Mouse (Mus musculus) cerebellum, adult 9-10 months (tissue): ENCODE measurements around the gene Zfp276.
A peak's percentile ranks its signal among the peaks of the same experiment; 100 is the strongest.
"Not testable (repeated sequence)": the region's sequence is repeated elsewhere in the genome, so short reads cannot be mapped to it uniquely, and the experiment has no call there.

Source experiments
- DNase-seq: peaks from one replicate; pipeline ENCODE4 v3.0.0; 2022

The Zfp276 gene

DNA sequence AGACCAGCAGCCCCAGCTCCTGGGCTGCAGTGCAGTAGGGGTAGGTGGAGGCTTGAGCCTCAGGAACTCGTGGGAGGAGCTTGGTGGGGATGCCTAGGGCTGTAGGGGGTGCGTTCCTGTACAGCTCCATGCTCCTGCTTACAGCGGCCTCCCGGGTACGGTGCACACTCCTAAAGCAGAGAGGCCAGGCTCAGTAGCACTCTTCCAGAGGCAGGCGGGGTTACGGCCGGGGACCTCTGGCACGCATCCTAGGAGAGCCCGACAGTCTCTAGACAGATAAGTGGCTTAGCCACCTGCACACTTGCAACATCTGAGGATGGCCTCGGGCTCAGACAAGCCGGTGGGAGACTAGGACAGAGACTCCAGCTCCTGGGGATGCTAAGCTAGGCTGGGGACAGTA is 8.5 kb upstream of the Zfp276 start:
- DNase-seq: no peak

DNA sequence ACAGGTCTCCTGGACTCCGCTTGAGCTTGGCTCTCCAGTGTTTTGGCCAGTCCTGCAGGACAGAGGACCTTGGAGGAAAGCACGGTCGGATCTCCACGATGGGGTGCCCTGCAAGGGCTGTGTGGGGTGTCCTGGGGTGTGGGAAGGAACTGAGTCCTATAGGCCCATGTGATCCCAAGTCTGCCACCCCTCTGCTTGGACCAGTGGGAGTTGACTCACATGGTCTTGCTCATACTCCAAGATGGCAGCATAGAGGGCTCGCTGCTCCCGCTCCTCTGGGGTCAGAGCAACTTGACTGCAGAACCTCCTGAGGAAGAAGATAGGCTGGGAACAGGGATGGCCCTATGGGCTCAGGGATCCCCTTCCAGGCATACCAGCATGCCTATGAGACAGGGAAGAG is 6.2 kb upstream of the Zfp276 start:
- DNase-seq: no peak

DNA sequence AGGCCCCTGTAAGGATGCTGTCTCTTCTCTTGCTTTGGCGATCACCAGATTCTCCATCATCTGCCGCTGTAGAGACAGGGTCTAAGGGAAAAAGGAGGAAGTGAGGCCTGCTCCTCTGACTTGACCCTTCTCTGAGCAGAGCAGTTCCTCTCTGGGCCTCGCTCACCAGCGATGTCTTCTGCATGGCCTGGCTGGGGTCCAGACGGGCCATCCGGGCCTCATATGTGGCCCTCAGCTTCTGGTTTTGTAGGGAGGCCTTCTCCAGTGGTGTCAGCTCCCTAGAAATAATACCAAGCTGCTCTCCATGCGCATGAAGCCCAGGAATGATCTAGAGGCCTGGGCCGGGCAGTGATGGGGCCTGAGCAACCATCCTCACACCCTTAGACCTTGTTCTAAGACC is 5.4 kb upstream of the Zfp276 start:
- no peak for DNase-seq

DNA sequence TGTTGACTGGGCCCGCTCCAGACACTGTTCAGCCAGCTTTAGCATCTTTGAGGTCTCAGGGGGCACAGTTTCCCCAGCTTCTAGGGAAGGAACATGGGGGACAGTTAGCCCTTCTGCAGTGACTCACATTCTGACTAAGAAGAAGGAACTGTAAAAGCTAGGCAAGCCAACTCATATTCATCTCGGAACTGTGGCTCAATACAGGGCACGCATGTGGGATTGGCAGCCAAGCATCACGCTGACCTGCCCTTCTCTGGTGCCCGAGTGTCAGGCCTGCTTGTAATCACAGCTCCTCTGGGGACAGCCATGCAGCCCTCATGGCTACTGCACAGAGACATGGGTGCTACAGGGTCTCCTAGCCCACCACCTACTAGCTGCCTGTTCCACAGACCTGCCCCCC is 3.1 kb upstream of the Zfp276 start:
- DNase-seq: no peak

DNA sequence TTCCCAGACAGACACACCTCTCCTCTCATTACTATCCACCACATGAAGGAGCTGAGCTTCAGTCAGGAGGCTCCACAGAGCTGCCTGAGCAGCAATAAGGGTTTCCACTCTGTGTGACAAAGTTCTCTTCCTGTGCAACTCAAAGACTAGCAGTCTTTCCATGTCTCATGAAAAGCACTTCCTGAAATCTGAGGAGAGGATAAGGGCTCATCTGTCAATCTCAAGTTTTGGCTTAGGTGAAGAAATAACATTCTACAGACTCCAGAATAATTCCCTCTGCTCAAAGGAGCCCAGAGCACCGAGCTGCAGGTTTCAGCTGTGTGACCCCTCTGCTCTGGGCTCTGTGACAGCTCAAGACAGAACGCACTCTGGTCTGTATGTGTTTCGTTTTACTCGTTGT is 1.1 kb upstream of the Zfp276 start:
- DNase-seq: no peak

DNA sequence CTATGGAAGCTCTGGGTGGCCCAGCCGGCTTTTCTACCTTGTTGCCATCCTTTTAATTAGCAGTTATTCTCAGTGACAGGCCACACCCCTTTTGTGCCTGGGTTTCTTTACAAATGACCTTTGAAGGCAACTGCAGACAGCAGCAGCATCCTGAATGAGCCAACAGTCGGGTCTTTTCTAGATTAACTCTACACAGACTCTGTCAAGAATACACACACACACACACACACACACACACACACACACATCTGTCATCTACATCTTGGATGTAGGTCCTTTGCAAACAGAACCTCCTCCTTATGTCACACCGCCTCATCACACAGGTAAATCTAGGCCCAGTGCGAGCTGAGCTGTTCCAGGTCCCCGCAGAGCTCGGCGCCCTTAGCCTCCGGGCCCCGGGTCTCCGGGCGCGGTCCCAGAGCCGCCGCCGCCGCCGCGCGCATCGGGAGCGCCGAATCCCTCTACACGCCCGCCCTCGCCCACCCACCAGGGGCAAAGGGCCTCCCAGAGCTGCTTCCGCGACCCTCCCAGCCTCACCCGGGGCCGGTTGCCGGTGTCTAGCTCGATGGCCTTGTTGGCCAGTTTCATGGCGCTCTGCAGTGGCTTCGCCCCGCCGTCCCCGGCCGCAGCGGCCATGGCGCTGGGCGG is 420 bp upstream of the Zfp276 start:
- DNase-seq: peak; percentile 37

DNA sequence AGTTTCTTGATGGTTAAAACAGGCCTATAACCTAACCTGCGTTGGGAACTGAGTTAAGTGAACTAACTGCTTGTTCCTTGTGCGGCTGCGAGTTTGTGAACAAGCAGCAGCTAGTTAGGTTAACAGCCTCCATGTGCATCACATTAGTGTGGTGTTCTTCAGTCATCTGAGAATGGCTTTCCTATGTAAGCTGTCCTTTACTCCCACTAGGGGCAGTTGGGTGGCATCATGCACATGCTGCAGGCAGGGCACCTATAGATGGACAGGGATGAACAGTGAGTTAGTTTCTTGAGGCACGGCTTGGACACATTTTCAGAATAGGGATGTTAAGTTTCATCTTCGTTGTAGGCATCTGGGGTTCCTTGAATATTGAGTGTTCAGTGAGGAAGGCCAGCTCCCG is 1.2 kb downstream of the Zfp276 start:
- no peak for DNase-seq

DNA sequence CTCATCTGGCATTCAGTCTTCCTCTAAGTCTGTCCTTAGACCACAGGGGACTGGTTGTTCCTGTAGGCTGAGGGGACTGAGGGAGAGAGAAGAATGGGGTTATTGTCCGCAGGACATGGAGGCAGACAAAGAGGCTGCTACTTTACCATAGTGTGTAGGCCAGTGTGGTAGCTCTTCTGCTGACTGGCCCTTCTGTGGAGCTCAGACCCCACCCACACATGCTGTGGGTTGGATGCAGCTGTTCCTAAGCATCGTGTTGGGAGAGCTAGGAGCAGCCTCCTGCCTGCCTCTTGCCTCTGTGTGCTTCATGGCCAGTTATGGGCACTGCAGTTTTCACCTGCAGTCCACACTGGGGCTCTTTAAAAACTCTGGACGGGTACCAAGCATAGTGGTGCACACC is 3.1 kb downstream of the Zfp276 start:
- DNase-seq: no peak

DNA sequence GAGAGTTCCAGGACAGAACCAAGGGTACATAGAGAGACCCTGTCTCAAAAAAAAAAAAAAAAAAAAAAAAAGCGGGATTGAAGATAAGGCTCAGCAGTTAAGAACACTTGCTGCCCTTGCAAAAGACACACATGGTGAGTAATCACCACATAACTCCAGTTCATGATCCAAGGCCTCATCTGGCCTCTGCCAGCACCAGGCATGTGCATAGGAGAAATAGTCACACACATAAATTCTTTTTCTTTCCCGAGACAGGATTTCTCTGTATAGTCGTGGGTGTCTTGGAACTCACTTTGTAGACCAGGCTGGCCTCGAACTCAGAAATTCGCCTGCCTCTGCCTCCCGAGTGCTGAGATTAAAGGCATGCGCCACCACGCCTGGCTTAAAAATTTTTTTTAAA is 3.6 kb downstream of the Zfp276 start:
- not testable (repeated sequence) for DNase-seq

DNA sequence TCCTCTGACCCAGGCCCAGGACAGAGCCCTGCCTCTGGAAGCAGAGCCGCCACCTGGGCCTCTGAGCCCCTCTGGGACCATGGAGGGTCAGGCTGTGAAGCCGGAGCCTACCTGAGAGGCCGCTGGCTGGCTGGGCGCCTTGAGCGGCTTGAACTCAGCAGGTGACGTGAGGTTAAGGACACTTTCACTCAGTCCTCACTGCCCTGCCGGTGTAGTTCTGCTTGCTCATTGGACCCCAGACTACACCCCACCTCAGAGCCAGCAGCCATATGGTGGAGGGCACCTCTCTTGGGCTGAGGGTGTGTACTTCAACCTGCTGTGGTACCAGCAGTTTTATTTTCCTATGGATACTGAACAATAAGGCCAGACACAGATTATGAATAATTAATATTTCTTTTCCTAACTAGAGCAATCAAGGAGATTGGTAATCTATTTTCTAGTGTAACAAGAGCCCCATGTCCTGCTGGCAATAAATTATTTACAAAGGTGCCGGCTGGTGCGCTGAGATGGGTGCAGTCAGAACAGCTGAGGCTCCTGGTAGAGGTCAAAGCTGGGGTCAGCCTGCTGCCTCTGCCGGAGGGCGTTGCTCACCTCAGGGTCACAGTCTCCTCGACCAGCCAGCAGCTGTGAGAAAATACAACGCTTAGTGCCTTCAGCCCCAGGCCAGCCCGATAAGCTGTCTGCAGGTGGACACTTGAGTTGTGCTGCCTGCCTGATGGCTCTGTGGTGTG is 14.1 kb downstream of the Zfp276 start:
- no peak for DNase-seq

DNA sequence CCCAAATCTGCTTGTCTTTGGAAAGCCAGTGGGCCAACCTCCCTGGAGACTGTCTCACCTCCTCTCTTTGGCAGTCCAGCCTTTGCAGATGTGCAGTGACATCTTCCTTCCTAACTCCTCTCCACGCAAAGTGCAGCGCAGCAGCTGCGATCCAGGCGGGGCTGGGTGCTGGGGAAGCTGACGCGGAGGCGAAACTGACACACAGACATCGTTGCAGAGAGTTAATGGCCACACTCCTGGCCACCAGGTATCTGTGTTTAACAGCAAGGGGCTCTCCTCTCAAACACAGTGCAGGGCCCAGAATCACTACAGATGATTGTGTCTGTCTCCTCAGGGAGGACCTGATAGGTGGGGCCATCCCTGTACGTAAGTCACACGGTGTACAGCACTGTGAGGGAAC is 17.2 kb downstream of the Zfp276 start:
- no peak for DNase-seq

DNA sequence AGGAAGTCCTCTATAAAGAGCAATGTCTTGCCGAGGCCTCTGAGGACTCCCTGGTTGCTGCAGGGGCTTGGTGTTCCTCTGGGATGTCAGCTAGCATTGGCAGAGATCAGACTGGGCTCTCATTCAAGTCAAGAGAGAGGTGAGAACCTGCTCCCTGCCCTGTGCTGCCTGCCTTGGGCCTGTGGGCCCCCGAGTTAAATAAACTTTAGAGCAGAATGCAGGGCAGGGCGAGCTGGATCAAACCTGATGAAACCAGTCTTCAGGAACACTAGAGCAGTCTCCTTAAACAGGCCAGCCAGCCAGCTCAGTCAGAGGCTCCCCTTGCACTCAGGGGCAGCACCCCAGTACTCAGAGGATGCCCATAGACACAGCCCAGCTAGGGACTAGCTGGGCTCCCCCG is 17.9 kb downstream of the Zfp276 start:
- DNase-seq: no peak

DNA sequence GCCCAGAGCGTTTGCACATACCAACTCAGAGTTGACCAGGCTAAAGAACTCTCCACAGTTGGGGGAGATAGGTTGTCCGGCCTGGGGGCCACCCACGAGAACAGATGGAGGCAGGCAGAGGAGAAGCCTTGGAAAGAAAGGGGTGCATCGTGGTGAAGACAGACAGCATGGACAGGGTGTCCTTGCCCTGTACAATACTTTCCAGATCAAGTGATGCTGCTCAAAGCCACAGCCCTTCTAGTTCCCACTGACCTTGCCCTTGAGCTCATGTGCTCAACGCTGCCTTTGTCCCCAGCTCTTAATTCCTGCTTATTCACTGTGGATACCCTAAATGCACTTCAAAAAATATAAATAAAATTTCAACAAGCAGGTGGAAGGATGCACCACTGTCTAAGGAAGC is 20.5 kb downstream of the Zfp276 start:
- DNase-seq: no peak

DNA sequence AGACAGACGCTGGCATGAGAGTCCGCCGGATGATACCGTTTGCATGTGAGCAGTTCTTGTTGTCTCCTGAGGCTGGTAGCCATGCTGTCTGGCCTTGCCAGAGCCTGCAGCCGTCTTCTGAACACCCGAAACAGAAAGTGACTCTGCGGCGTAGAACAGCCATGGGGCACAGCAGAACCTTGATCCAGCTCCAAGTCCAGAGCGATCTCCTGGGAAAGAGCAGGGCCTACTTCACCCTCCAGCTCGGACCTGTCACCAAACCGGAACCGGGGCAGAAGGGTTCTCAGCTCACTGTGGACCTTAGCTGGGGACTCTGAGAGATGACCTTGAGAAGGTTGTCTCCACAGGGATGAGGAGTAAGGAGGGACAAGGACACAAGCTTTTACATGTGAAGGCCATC is 21.1 kb downstream of the Zfp276 start:
- DNase-seq: no peak

DNA sequence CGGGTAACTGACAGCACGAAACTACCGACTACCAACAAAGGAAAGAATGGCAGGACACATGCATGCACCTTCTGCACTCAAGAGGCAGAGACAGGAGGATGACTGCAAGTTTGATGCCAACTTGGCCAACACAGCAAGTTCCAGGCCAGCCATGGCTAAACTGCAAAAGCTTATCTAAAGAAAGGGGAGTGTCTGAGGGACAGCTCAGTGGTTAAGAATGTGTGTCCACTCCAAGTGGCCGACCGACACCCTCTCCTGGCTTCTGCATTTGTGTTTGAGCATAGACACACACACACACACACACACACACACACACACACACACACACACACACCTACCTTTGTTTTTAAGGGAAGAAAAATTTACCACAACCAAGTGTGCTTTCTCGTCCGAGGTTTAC is 24.4 kb downstream of the Zfp276 start:
- no peak for DNase-seq

DNA sequence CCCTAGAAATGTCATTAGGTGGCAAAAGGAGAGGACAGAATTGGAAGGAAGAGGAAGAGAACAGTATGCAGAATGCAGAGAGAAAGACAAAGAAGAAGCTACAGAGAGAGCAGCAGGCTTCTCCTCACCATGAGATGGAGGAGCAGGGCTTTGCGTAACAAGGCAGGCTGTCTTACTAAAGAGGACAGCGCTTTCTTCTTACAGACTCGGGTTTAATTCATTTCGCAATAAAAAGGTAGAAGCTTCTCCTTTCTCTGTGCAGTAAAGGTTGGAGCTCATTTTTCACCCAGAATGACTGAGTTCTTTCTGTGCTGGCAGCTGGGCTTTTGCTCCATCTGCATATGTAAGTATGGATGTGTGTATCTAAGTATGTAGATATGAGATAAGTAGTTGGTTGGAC is 25.8 kb downstream of the Zfp276 start:
- no peak for DNase-seq

DNA sequence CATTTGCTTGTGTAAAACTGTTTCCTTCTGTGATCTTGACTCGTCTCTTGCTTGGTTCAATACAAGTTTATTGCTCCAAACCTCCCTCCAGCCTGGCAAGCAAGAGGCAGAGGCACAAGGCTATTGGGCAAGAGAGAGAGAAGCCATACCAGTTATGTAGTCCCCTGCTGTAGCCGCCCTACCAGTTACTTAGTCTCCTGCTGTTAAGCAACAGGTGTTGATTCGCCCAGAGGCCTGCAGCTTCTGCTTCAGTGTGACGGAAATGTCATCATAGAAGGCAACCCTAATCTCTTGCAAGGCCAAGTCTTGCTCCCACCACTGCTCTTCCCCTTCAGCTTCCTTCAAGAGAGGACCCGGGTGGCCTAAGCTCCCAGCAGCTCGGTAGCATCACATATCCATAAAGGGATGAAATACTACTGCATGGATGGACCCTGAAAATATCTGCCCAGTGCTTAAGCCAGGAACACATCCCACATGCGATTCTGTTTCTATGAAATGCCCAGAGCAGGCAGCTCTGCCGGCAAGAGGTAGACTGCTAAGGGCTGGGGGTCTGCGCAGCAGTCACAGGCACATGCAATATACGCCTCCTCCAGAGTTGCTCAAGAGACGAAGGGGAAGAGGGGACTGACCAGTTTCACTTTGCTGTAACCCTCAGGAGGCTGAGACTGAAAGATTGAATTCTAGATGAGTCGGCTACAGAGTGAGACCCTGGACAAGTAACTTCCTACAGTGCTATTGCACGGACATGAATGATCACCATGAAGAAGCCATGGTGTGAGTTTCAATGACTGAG is 26.5 kb downstream of the Zfp276 start:
- no peak for DNase-seq

DNA sequence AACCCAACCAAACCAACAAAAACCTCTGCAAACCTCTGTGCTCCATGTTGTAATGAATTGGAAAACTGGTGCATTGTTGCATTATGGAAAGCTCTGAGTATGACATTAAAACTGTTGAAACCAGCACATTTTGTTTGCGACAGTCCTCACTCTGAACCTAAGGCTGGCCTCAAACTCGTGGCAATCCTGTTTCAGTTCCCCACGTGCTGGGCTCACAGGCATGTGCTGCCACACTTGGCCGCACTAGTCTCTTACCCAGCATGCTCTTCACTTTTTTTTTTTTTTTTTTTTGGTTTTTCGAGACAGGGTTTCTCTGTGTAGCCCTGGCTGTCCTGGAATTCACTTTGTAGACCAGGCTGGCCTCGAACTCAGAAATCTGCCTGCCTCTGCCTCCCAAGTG is 29.0 kb downstream of the Zfp276 start:
- not testable (repeated sequence) for DNase-seq

DNA sequence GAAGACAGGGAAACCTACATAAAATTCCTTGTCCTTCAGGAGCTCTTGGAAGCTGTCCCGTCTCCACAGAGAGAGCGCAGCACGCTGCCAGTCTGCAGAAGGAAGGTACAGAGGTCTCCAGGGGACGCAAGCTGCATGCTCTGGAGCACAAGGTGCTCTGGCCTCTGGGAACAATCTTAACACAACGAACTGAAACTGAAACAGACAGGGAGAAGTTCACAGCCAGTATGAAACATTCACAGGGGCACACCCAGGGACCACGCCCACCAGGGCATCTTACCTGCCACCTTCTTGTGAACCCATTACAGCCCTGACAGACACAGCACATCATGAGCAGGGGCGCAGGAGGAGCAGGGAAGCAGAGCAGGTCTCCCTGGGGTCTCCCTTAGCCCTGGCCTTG is 30.0 kb downstream of the Zfp276 start:
- DNase-seq: no peak

DNA sequence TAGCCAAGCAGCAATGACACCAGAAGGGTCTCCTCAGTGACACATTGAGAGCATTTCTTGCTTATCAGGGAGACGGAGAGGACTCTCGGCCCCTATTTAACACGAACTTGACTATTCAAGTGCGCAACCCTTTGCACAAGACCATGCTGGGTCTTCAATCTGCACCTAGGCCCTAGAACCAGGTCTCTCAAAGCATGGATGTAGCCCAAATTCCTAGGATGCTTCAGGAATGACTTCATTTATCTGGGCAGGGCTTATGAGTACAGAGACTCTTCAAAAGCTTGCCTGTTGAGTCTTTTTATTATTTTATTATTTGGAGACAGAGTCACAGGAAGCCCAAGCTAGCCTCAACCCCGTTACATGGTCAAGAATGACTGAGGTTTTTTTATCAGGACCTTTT is 30.5 kb downstream of the Zfp276 start:
- DNase-seq: no peak

DNA sequence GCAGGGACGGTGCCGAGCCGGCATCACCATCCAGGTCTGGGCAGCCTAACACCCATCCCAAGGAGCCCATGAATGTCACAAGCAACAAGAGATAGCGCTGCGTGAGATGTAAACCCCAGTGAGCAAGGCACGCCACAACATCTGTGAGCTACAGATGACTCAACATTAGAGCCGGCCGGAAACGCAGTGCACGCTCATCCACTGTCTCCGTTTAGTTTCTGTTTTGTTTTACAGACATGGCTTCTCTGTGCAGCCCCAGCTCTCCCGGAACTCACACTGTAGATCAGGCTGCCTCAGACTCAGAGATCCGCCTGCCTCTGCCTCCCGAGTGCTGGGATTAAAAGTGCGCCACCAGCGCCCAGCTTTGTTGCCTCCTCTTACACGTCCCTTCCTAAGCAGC is 33.4 kb downstream of the Zfp276 start:
- DNase-seq: no peak

DNA sequence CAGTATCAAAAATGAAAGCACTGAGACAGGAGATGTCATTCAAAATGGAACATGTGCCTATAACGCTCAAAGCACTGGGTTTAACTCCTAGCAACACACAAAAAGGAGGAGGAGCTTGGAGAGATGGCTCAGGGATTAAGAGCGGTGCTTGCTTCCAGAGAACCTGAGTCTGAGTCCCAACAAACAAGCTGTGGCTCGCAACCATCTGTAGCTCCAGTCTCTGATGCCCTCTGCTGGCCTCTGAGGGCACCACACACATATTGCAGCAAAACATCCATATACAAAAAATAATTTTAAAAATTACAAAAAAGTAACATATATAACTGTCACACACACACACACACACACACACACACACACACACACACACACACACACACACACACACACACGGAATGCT is 36.2 kb downstream of the Zfp276 start:
- no peak for DNase-seq

DNA sequence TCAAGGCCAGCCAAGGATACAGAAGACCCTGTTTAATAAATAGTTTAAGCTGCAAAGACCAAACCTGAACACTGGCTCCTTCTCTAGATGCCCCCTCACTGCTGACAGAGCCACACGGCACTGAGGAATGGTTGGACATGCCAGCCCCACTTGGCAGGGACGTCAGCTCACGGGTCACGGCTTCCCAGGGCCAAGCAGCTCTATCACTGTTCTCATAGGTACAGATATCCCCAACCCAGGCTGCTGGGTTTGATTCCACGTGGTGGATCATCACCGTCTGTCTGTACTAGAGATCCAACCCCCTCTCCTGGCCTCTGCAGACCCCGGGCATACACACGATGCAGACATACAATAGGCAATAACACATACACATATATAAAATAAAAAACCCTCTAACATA is 36.7 kb downstream of the Zfp276 start:
- DNase-seq: no peak

DNA sequence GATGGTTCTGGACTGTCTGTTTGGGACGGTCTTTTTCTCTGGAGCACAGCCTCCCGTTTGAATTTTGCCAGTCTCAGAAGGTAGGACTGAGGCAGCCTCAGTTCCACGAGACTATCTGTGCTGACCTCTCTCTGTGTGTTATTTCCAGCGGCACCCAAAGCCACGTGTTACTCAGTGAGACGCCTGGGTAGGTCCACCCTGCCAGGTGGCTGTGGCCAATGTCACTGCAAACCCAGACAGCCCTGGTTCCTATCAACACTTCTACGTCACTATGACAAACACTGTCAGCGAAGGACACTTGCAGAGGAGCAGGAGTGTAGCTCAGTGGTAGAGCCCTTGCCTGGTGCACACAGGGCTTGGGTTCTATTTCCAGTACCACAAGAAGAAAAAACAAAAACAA is 37.7 kb downstream of the Zfp276 start:
- DNase-seq: no peak
